Mouse (Mus musculus) ES-Bruce4 (cell line): ENCODE measurements at regions not wholly inside any gene's neighbourhood (a gene's known extent, or its start where the extent isn't known, plus 50 kb on each side); places are given as distances from the start of the nearest gene placed in this dataset.

ENCODE experiments used
- H3K27ac ChIP-seq: 2 replicates; pipeline ENCODE4 v1.5.1; 2012; ENCODE audit warnings: low read length, inconsistent platforms; ENCODE audit not compliant: insufficient read depth
- H3K27me3 ChIP-seq: 2 replicates; pipeline ENCODE4 v1.6.1; 2012; ENCODE audit warnings: mild to moderate bottlenecking, low read length, inconsistent platforms; ENCODE audit not compliant: control insufficient read depth, poor library complexity, insufficient read depth, severe bottlenecking
- H3K36me3 ChIP-seq: 2 replicates; pipeline ENCODE4 v1.6.1; 2012; ENCODE audit warnings: inconsistent platforms, mild to moderate bottlenecking, low read length, moderate library complexity; ENCODE audit not compliant: control insufficient read depth, poor library complexity, insufficient read depth, severe bottlenecking
- H3K4me1 ChIP-seq: one replicate; pipeline ENCODE4 v1.8.1; 2011; ENCODE audit warnings: low read length; ENCODE audit not compliant: control insufficient read depth, insufficient read depth
- H3K4me3 ChIP-seq: 2 replicates; pipeline ENCODE4 v1.5.1; 2011; ENCODE audit warnings: low read depth, mild to moderate bottlenecking, low read length
- H3K9ac ChIP-seq: 2 replicates; pipeline ENCODE4 v1.6.1; 2012; ENCODE audit warnings: low read depth, mild to moderate bottlenecking, inconsistent platforms; ENCODE audit not compliant: poor library complexity, severe bottlenecking
- H3K9me3 ChIP-seq: replicated peaks from 2 replicates; pipeline ENCODE4 v1.6.1; 2012; ENCODE audit warnings: mild to moderate bottlenecking, low read length, inconsistent platforms; ENCODE audit not compliant: control insufficient read depth, poor library complexity, insufficient read depth, severe bottlenecking
- CTCF ChIP-seq: IDR thresholded peaks from one replicate; pipeline ENCODE4 v1.8.1; 2011; ENCODE audit warnings: low read depth, low read length
- EP300 ChIP-seq: IDR thresholded peaks from 2 replicates; pipeline ENCODE4 v1.6.1; 2011; ENCODE audit warnings: low read depth, low read length; ENCODE audit not compliant: insufficient read depth
- POLR2A ChIP-seq: IDR thresholded peaks from one replicate; pipeline ENCODE4 v1.8.1; 2011; ENCODE audit warnings: low read length; ENCODE audit not compliant: insufficient read depth

- Histone ChIP-seq H3K4me3 (no peak overlapping the region), H3K27ac (no peak overlapping the region), H3K9me3 (no peaks in the 10 kb centered on the region), H3K9ac (no peak overlapping the region), H3K4me1 (no peaks in the 10 kb centered on the region), H3K36me3 (no peaks in the 10 kb centered on the region), H3K27me3 (no peaks in the 10 kb centered on the region)
- TF ChIP-seq CTCF (no peak), POLR2A (no peak), EP300 (no peak)
Measured at GRCm38 (mm10) chr6:93003812-93004211, 60.5 kb upstream of the Adamts9 start.

DNA sequence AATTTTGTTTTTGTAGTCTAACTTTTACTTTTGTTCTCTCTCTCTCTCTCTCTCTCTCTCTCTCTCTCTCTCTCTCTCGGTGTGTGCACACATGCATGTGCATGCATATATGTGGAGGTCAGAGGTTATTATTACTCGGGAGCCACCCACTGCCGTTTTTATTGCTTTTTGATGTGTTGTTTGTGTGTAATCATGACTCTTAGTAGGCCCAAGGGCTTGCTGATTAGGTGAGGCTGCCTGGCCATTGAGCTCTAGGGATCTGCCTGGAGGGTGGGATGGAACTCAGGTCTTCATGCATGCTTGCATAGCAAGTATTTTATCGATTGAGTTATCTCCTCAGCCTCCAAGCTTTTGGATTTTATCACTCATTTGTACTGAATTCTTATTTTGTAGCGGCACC is 50.4 kb upstream of the Adamts9 start:
- Histone ChIP-seq H3K4me3 (no peak overlapping the region), H3K9ac (no peak overlapping the region), H3K27me3 (no peaks in the 10 kb centered on the region), H3K36me3 (no peaks in the 10 kb centered on the region), H3K4me1 (no peaks in the 10 kb centered on the region), H3K27ac (no peak overlapping the region), H3K9me3 (no peaks in the 10 kb centered on the region)
- TF ChIP-seq EP300 (no peak), POLR2A (no peak), CTCF (no peak)
